Mouse (Mus musculus) megakaryocyte, embryonic 14.5 days (primary cell): ENCODE measurements at regions not wholly inside any gene's neighbourhood (a gene's known extent, or its start where the extent isn't known, plus 50 kb on each side); places are given as distances from the start of the nearest gene placed in this dataset.

Experiments
- FLI1 ChIP-seq: IDR thresholded peaks from 2 replicates; pipeline ENCODE4 v1.6.1; 2012; ENCODE audit warnings: low read length, inconsistent platforms, mixed read lengths
- GATA1 ChIP-seq: IDR thresholded peaks from 3 replicates; pipeline ENCODE4 v1.6.1; 2012; ENCODE audit warnings: mixed read lengths, low read length, inconsistent platforms, borderline replicate concordance

DNA sequence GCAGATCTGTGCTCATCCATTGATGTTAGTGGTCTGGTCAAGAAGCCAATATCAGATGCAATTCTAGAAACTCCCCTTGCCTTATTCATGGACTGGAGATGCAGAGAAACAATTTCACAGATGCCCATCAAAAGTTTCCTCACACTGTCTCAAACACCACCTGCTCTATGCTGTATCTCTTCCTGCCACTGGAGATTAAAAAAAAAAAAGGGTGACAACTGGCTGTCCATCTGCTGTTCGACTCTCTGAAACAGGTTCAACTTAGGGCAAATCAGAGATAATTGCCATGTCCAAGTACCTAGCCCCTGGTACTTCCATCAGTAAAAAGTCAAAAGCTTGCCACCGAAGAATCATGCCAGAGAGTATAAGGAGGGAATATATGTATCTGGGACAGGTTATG is 185.4 kb upstream of the Dio2 start:
- TF ChIP-seq GATA1 (no peak), FLI1 (no peak)
